Mouse (Mus musculus): ENCODE measurements around the gene Cox7c.
A peak's percentile ranks its signal among the peaks of the same experiment; 100 is the strongest.

Cox7c gene

DNA sequence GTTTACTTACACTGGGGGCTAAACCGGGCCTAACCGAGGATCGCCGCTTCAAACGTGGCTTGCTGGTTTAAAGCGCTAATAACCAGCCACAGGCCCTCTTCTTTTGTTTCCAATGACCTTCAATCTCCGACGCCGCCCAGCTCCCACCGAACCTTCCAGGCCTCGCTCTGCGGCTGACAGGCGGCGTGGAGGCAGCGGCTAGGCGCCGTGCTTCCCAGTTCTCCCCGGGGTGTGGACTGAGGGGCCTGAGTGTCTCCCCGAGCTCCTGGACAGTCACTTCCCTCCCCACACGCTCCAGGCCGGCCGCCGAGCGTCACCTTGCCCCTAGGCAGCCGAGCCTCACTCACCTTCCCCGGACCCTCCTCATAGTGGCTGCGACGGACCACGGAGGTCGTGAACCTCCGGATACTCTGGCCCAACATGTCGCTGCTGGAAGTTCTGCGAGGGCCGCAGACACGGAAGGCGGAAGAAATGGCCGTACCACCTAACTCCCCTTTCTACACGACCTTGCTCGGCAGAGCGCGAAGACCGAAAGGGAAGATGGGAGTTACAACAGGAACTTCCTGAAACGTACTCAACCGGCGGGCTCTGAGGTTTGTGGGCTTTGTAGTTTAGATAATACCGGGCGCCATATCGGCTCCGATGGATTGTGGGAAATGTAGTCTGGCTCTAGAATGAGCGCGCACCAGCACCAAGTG lies at the start of gene Cox7c:
Gene Cox7c (minus strand): TSS at position 651 of the 698 bp plus-strand sequence.
- peak; percentile 97 for DNase-seq (ENCODE audit: low read depth, low spot score)

- DNase-seq (ENCODE audit: low read depth, low spot score) = no peak
These were observed 21.5 kb upstream of the Cox7c start for GRCm38 (mm10) chr13:86068011-86068724.

DNA sequence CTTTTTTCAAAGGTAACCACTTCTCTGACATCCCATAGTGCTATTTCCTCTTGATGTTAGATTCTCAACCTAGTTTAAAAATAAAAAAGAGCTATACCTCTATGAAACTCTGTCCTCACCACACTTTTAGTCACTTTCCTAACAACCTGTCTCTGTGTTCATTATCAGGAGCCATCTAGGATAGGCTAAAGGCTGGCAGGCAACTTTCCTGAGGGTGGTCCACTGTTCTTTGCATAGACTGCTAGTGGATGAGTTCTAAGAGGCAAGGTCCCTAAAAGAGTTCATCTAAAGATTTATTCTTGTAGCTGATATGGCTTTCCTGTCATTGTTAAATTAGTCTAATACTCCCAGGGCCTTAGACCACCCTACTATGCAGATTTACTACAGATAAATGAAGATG lies 20.8 kb upstream of the Cox7c start:
- DNase-seq (ENCODE audit: low read depth, low spot score) = no peak

DNA sequence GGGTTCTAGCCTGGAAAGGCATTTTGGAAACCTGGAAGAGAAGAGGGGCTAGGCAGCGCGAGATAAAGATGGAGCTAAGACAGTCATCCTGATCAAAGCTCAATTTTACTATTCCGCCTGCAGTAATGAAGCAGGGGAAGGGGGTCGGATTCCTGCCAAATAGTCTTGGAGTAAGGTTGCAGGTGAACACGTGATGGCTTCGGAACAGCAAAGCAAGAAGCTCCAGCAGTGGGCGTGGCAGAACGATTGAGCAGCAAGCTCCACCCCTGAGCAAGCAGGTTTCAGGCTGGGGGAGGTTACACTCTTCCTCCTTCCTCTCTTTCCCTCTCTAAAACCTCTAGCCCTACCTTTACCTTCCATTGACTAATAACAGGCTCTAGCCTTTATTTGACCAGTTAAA lies 7.4 kb upstream of the Cox7c start:
- peak; percentile 91 for DNase-seq (ENCODE audit: low read depth, low spot score)

GRCm38 (mm10) chr13:86004907-86005675 lies 41.6 kb downstream of the Cox7c start:
- DNase-seq (ENCODE audit: low read depth, low spot score) = no peak

Measured in R1 (cell line).